Mouse (Mus musculus): Measurements from ENCODE around the gene Clca1.

DNA sequence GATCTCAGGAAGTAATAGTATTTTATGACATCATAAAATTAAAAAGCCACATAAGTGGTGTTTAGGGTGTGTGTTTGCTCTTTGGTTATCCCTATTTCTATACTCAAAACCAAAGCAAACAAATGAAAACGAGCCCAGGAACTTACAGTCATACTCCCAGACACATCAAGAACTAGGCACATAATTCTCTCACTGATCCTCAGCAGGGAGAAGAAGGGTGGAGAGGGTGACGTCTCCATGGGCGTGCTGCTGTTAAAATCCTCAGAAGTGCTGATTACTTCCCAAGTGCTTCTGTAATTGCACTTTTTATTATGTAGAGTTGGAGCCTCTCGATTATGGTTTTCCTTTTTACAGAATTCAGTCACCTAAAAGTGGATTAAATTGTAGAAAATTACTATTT, 66.5 kb downstream of the Clca1 start:
- TF ChIP-seq CTCF (conservative IDR thresholded peaks at IDR 0.05; ENCODE audit: insufficient read depth, insufficient read length, low read depth, low read length) (no peak), POLR2A (IDR thresholded peaks at IDR 0.05; ENCODE audit: low read depth, low read length) (no peak)

Measured in kidney, adult 2 months (tissue).